Mouse (Mus musculus): ENCODE results near the gene Pja2. TPM values are rescaled to one million over a fixed set of nuclear protein-coding genes. Genes with fewer than 3 reads are reported as not detected.
"Not testable (repeated sequence)": the region's sequence is repeated elsewhere in the genome, so short reads cannot be mapped to it uniquely, and the experiment has no call there.

The Pja2 gene
- polyA plus RNA-seq, 1 experiment: 5.0 TPM

GRCm38 (mm10) chr17:64330885-64331284 is 831 bp downstream of the Pja2 start:
- H3K4me3 ChIP-seq (ENCODE audit: extremely low read depth, insufficient read depth, insufficient read length): peak overlapping the region; percentile 93
- H3K36me3 ChIP-seq (ENCODE audit: control insufficient read depth, insufficient read depth, low read length): no peaks in the 10 kb centered on the region
- TF ChIP-seq POLR2A (IDR thresholded peaks at IDR 0.05; ENCODE audit: low read depth, low read length): no peak
- TF ChIP-seq CTCF (IDR thresholded peaks at IDR 0.05; ENCODE audit: extremely low read depth, insufficient read depth, insufficient read length, insufficient replicate concordance): no peak
- DNase-seq (ENCODE audit: low read depth in 1 of 2, low spot score in 2 of 2): no peak
- 22% methylated on average over 8 of the region's 8 CpGs for WGBS
- H3K27me3 ChIP-seq (ENCODE audit: control insufficient read depth, insufficient read depth, low read length): no peaks in the 10 kb centered on the region
- peaks cover 6% of the 10 kb centered on the region for H3K4me1 ChIP-seq (ENCODE audit: control insufficient read depth, insufficient read depth, insufficient read length)
- peak overlapping the region; percentile 80; the same call in 1 of the 2 replicates for H3K27ac ChIP-seq (ENCODE audit: insufficient read depth, low read length)

GRCm38 (mm10) chr17:64324556-64324955 is 7.2 kb downstream of the Pja2 start:
- no peaks in the 10 kb centered on the region for H3K27me3 ChIP-seq (ENCODE audit: control insufficient read depth, insufficient read depth, low read length)
- no peak for DNase-seq (ENCODE audit: low read depth in 1 of 2, low spot score in 2 of 2)
- H3K4me3 ChIP-seq (ENCODE audit: extremely low read depth, insufficient read depth, insufficient read length): no peak overlapping the region
- H3K27ac ChIP-seq (ENCODE audit: insufficient read depth, low read length): no peak overlapping the region
- H3K36me3 ChIP-seq (ENCODE audit: control insufficient read depth, insufficient read depth, low read length): no peaks in the 10 kb centered on the region
- no peak for TF ChIP-seq CTCF (IDR thresholded peaks at IDR 0.05; ENCODE audit: extremely low read depth, insufficient read depth, insufficient read length, insufficient replicate concordance)
- no peak for TF ChIP-seq POLR2A (IDR thresholded peaks at IDR 0.05; ENCODE audit: low read depth, low read length)
- WGBS: 87% methylated on average over 2 of the region's 2 CpGs
- no peaks in the 10 kb centered on the region for H3K4me1 ChIP-seq (ENCODE audit: control insufficient read depth, insufficient read depth, insufficient read length)

- no peak for TF ChIP-seq POLR2A (IDR thresholded peaks at IDR 0.05; ENCODE audit: low read depth, low read length)
- no peak for TF ChIP-seq CTCF (IDR thresholded peaks at IDR 0.05; ENCODE audit: extremely low read depth, insufficient read depth, insufficient read length, insufficient replicate concordance)
- Histone ChIP-seq H3K27ac (ENCODE audit: insufficient read depth, low read length) (no peak overlapping the region), H3K36me3 (ENCODE audit: control insufficient read depth, insufficient read depth, low read length) (peaks cover 10% of the 10 kb centered on the region), H3K4me3 (ENCODE audit: extremely low read depth, insufficient read depth, insufficient read length) (no peak overlapping the region), H3K27me3 (ENCODE audit: control insufficient read depth, insufficient read depth, low read length) (no peaks in the 10 kb centered on the region), H3K4me1 (ENCODE audit: control insufficient read depth, insufficient read depth, insufficient read length) (no peaks in the 10 kb centered on the region)
- no peak for DNase-seq (ENCODE audit: low read depth in 1 of 2, low spot score in 2 of 2)
Measured at GRCm38 (mm10) chr17:64315428-64315827, 16.3 kb downstream of the Pja2 start.

- peaks cover 10% of the 10 kb centered on the region for H3K36me3 ChIP-seq (ENCODE audit: control insufficient read depth, insufficient read depth, low read length)
Measured at GRCm38 (mm10) chr17:64314523-64314922, 17.2 kb downstream of the Pja2 start.

GRCm38 (mm10) chr17:64297628-64298027 is 34.1 kb downstream of the Pja2 start:
- H3K4me1 ChIP-seq (ENCODE audit: control insufficient read depth, insufficient read depth, insufficient read length): no peaks in the 10 kb centered on the region
- peaks cover 1% of the 10 kb centered on the region; the same call in 1 of the 2 replicates for H3K36me3 ChIP-seq (ENCODE audit: control insufficient read depth, insufficient read depth, low read length)

More at GRCm38 (mm10) chr17:64314523-64314922, 17.2 kb downstream of the Pja2 start:
- H3K27me3 ChIP-seq (ENCODE audit: control insufficient read depth, insufficient read depth, low read length); H3K27ac ChIP-seq (ENCODE audit: insufficient read depth, low read length); H3K4me3 ChIP-seq (ENCODE audit: extremely low read depth, insufficient read depth, insufficient read length); H3K4me1 ChIP-seq (ENCODE audit: control insufficient read depth, insufficient read depth, insufficient read length); DNase-seq (ENCODE audit: low read depth in 1 of 2, low spot score in 2 of 2): not testable (repeated sequence)
- WGBS: 85% methylated on average over 1 of the region's 1 CpGs

GRCm38 (mm10) chr17:64292740-64293139 is 39.0 kb downstream of the Pja2 start:
- H3K27ac ChIP-seq (ENCODE audit: insufficient read depth, low read length): no peak overlapping the region
- H3K27me3 ChIP-seq (ENCODE audit: control insufficient read depth, insufficient read depth, low read length): no peaks in the 10 kb centered on the region
- no peaks in the 10 kb centered on the region for H3K4me1 ChIP-seq (ENCODE audit: control insufficient read depth, insufficient read depth, insufficient read length)
- DNase-seq (ENCODE audit: low read depth in 1 of 2, low spot score in 2 of 2): no peak
- 98% methylated on average over 8 of the region's 8 CpGs for WGBS
- TF ChIP-seq POLR2A (IDR thresholded peaks at IDR 0.05; ENCODE audit: low read depth, low read length) (no peak), CTCF (IDR thresholded peaks at IDR 0.05; ENCODE audit: extremely low read depth, insufficient read depth, insufficient read length, insufficient replicate concordance) (no peak)
- H3K36me3 ChIP-seq (ENCODE audit: control insufficient read depth, insufficient read depth, low read length): peaks cover 1% of the 10 kb centered on the region
- no peak overlapping the region for H3K4me3 ChIP-seq (ENCODE audit: extremely low read depth, insufficient read depth, insufficient read length)

More at GRCm38 (mm10) chr17:64297628-64298027, 34.1 kb downstream of the Pja2 start:
- 92% methylated on average over 5 of the region's 5 CpGs for WGBS
- Histone ChIP-seq H3K27me3 (ENCODE audit: control insufficient read depth, insufficient read depth, low read length) (no peaks in the 10 kb centered on the region), H3K27ac (ENCODE audit: insufficient read depth, low read length) (no peak overlapping the region), H3K4me3 (ENCODE audit: extremely low read depth, insufficient read depth, insufficient read length) (no peak overlapping the region)
- TF ChIP-seq CTCF (IDR thresholded peaks at IDR 0.05; ENCODE audit: extremely low read depth, insufficient read depth, insufficient read length, insufficient replicate concordance): no peak
- TF ChIP-seq POLR2A (IDR thresholded peaks at IDR 0.05; ENCODE audit: low read depth, low read length): no peak
- DNase-seq (ENCODE audit: low read depth in 1 of 2, low spot score in 2 of 2): no peak

GRCm38 (mm10) chr17:64289684-64290083 is 42.0 kb downstream of the Pja2 start:
- Histone ChIP-seq H3K4me1 (ENCODE audit: control insufficient read depth, insufficient read depth, insufficient read length) (no peaks in the 10 kb centered on the region), H3K27ac (ENCODE audit: insufficient read depth, low read length) (no peak overlapping the region), H3K36me3 (ENCODE audit: control insufficient read depth, insufficient read depth, low read length) (peaks cover 7% of the 10 kb centered on the region), H3K27me3 (ENCODE audit: control insufficient read depth, insufficient read depth, low read length) (no peaks in the 10 kb centered on the region), H3K4me3 (ENCODE audit: extremely low read depth, insufficient read depth, insufficient read length) (no peak overlapping the region)
- TF ChIP-seq POLR2A (IDR thresholded peaks at IDR 0.05; ENCODE audit: low read depth, low read length): no peak
- TF ChIP-seq CTCF (IDR thresholded peaks at IDR 0.05; ENCODE audit: extremely low read depth, insufficient read depth, insufficient read length, insufficient replicate concordance): no peak
- WGBS: 91% methylated on average over 4 of the region's 4 CpGs
- no peak for DNase-seq (ENCODE audit: low read depth in 1 of 2, low spot score in 2 of 2)
